Mouse (Mus musculus) ES-Bruce4 (cell line): ENCODE measurements around the gene Tmem43. TPM values are rescaled to one million over a fixed set of nuclear protein-coding genes. Genes with fewer than 3 reads are reported as not detected.

Experiments used
- H3K27ac ChIP-seq: 2 replicates; pipeline ENCODE4 v1.5.1; 2012; ENCODE audit warnings: low read length, inconsistent platforms; ENCODE audit not compliant: insufficient read depth
- H3K27me3 ChIP-seq: 2 replicates; pipeline ENCODE4 v1.6.1; 2012; ENCODE audit warnings: mild to moderate bottlenecking, low read length, inconsistent platforms; ENCODE audit not compliant: control insufficient read depth, poor library complexity, insufficient read depth, severe bottlenecking
- H3K36me3 ChIP-seq: 2 replicates; pipeline ENCODE4 v1.6.1; 2012; ENCODE audit warnings: inconsistent platforms, mild to moderate bottlenecking, low read length, moderate library complexity; ENCODE audit not compliant: control insufficient read depth, poor library complexity, insufficient read depth, severe bottlenecking
- H3K4me1 ChIP-seq: one replicate; pipeline ENCODE4 v1.8.1; 2011; ENCODE audit warnings: low read length; ENCODE audit not compliant: control insufficient read depth, insufficient read depth
- H3K4me3 ChIP-seq: 2 replicates; pipeline ENCODE4 v1.5.1; 2011; ENCODE audit warnings: low read depth, mild to moderate bottlenecking, low read length
- H3K9ac ChIP-seq: 2 replicates; pipeline ENCODE4 v1.6.1; 2012; ENCODE audit warnings: low read depth, mild to moderate bottlenecking, inconsistent platforms; ENCODE audit not compliant: poor library complexity, severe bottlenecking
- H3K9me3 ChIP-seq: replicated peaks from 2 replicates; pipeline ENCODE4 v1.6.1; 2012; ENCODE audit warnings: mild to moderate bottlenecking, low read length, inconsistent platforms; ENCODE audit not compliant: control insufficient read depth, poor library complexity, insufficient read depth, severe bottlenecking
- CTCF ChIP-seq: IDR thresholded peaks from one replicate; pipeline ENCODE4 v1.8.1; 2011; ENCODE audit warnings: low read depth, low read length
- EP300 ChIP-seq: IDR thresholded peaks from 2 replicates; pipeline ENCODE4 v1.6.1; 2011; ENCODE audit warnings: low read depth, low read length; ENCODE audit not compliant: insufficient read depth
- POLR2A ChIP-seq: IDR thresholded peaks from one replicate; pipeline ENCODE4 v1.8.1; 2011; ENCODE audit warnings: low read length; ENCODE audit not compliant: insufficient read depth
- polyA plus RNA-seq: library from polyadenylated mRNA; stranded (reverse); fragments of >200 nt; gene quantifications from 2 replicates; pipeline ENCODE4 v1.2.4, GENCODE M21; 2011; ENCODE audit warnings: low read depth; ENCODE audit not compliant: missing spikeins, insufficient read depth, insufficient read length

The Tmem43 gene
- polyA plus RNA-seq, 1 experiment: 55.3 TPM

DNA sequence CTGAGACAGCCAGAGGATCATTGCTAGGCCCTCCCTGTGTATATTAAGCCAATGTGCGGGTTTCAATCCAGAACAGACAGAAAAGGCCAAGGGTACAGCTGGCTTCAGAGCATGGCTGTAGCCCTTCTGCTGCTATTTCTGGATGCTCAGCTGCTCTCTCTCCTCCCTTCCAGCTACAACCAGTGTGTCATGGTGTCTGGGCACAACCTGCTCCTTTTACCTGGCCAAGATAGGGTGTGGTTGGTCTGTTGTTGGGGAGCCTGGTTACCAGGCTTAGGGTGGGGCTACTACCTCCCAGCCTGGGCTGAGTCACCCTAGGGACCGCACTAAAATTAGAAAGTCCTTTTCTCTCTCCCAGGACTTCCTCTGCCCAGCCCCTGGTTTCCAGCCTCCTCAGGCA is 9.9 kb downstream of the Tmem43 start:
- H3K4me3 ChIP-seq: no peak overlapping the region
- peaks cover 3% of the 10 kb centered on the region for H3K36me3 ChIP-seq
- H3K4me1 ChIP-seq: no peaks in the 10 kb centered on the region
- H3K27ac ChIP-seq: no peak overlapping the region
- H3K27me3 ChIP-seq: no peaks in the 10 kb centered on the region
- no peak overlapping the region for H3K9ac ChIP-seq
- H3K9me3 ChIP-seq: no peaks in the 10 kb centered on the region
- TF ChIP-seq CTCF (no peak), POLR2A (no peak), EP300 (no peak)

DNA sequence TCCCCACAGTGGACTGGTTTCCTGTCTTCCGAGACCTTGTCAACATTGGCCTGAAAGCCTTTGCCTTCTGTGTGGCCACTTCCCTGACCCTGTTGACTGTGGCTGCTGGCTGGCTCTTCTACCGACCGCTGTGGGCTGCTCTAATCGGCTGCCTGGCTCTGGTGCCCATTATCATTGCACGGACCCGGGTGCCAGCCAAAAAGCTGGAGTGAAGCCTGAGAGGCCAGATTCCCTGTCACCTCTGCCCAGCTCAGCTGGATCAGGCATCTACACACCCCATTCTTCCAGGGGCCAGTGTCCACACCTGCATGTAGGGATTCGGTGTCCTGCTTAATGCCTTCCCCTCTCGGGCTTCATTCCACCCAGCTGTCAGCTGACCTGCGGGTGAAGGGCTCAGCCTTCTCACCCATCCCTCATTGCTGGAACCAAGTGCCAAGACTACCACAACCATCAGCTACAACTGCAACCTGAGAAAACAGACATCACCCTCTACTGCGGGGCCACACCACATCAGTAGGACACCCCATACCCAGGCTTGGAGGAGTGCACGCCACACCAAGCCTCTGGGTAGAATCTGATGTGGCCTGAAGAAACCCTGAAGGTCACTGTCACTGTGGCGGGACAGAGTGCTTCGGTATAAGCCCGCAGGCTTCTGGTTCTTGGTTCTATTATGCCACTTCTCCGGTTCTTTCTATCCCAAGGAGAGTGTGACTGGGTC is 13.4 kb downstream of the Tmem43 start:
- Histone ChIP-seq H3K27me3 (no peaks in the 10 kb centered on the region), H3K9me3 (no peaks in the 10 kb centered on the region), H3K27ac (no peak overlapping the region), H3K4me1 (no peaks in the 10 kb centered on the region), H3K4me3 (no peak overlapping the region), H3K9ac (no peak overlapping the region), H3K36me3 (no peaks in the 10 kb centered on the region; the same call in 1 of the 2 replicates)
- TF ChIP-seq CTCF (no peak), POLR2A (no peak), EP300 (no peak)

DNA sequence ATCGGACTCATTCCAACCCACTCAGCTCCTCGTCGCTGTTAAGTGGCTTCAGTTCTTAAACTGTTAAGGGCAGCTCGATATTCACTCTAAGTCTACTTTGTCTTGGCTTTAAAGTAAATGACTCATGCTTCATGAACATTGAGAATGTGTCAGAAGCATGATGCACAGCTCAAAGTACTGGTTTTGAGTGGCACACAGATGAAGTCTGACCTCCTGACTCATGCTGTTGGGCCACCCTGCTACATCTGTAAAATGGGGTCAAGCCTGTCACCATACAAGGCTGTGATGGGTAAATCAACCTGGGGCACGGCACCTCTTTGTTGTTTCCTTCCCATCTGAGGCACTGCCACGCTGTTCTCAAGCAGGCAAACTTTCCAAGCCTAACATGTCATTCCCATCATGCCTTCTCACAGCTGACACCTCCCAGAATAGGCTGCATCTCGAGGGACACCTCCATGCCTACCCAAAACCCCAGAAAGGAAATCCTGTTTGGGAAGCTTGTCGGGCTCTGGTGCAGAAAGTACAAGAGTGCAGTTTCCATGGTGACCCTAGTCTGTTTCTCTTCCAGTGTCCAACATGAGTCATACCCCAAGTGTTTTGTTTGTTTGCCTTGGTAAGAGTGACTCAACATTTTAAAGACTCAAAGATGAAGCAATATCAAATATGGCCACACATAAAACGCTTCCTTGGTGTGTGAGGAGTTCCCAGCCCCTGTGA is 15.2 kb downstream of the Tmem43 start:
- Histone ChIP-seq H3K4me1 (no peaks in the 10 kb centered on the region), H3K4me3 (no peak overlapping the region), H3K27me3 (no peaks in the 10 kb centered on the region), H3K9me3 (no peaks in the 10 kb centered on the region), H3K9ac (no peak overlapping the region), H3K27ac (no peak overlapping the region), H3K36me3 (no peaks in the 10 kb centered on the region; the same call in 1 of the 2 replicates)
- TF ChIP-seq POLR2A (no peak), CTCF (no peak), EP300 (no peak)

DNA sequence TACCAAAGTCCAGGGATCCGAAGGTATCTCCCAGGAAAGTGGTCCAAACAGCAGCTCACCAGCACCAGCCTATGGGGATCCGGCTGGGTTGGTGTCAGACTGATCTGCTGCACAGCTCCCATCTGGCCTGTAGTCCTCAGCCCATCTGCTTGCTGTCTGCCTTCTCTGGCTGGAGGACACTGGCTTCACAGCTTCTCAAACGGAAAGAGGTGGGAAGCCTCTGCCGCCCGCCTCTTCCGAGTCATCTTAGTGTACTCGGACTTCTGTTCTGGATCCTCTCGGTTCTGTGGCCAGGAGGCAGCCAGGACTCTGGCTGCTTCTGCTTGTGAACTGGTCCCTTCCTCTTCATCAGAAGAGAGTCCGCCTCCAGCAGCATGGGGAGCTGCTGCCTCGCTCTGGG is 16.4 kb downstream of the Tmem43 start:
- no peak overlapping the region for H3K27ac ChIP-seq
- no peaks in the 10 kb centered on the region; the same call in 1 of the 2 replicates for H3K36me3 ChIP-seq
- H3K27me3 ChIP-seq: no peaks in the 10 kb centered on the region
- H3K9me3 ChIP-seq: no peaks in the 10 kb centered on the region
- H3K4me3 ChIP-seq: no peak overlapping the region
- H3K4me1 ChIP-seq: no peaks in the 10 kb centered on the region
- no peak for TF ChIP-seq EP300
- TF ChIP-seq CTCF: no peak
- TF ChIP-seq POLR2A: no peak
- no peak overlapping the region for H3K9ac ChIP-seq

DNA sequence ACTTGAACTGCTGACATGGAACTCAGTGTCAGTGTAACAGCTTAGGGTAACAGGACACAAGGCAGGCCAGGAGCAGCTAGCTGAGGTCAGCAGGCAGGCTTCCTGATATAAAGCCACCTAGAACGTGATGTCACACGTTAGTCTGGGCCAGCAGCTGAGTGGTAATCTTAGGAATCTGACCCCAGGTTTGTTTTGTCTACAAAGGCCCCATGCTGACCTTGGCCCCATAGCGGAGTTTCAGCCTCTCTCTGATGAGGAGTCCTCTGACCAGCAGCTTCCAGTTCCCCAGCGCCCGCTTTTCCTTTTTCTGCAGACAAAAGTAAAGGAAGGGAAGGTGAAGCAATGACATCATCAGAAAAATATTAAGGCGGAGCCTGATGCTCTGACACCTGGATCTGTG is 17.5 kb downstream of the Tmem43 start:
- Histone ChIP-seq H3K9me3 (no peaks in the 10 kb centered on the region), H3K27ac (no peak overlapping the region), H3K4me1 (no peaks in the 10 kb centered on the region), H3K27me3 (no peaks in the 10 kb centered on the region), H3K9ac (no peak overlapping the region), H3K4me3 (no peak overlapping the region), H3K36me3 (no peaks in the 10 kb centered on the region; the same call in 1 of the 2 replicates)
- TF ChIP-seq CTCF (no peak), POLR2A (no peak), EP300 (no peak)

DNA sequence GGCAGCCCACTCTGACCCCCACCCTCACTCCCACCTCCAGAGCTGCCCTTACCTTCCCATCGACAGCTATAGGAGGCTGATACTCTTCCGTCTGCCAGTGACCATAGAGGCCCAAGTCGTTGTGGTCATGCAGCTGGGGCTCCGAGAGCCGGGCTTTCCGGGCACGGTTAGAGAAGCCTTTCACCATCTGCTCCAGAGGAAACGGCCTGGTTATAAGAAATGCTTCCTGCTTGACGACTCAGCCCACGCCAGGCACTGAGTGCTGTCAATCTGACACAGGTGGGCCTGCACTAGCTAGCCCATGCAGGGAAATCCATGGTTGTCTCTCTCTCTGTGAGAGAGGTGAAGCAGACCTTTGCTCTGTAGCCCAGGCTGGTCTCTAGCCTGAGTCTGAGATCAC is 19.6 kb downstream of the Tmem43 start:
- H3K4me1 ChIP-seq: no peaks in the 10 kb centered on the region
- no peaks in the 10 kb centered on the region for H3K27me3 ChIP-seq
- H3K27ac ChIP-seq: no peak overlapping the region
- no peak overlapping the region for H3K4me3 ChIP-seq
- H3K36me3 ChIP-seq: no peaks in the 10 kb centered on the region; the same call in 1 of the 2 replicates
- TF ChIP-seq CTCF (no peak), POLR2A (no peak), EP300 (no peak)
- H3K9me3 ChIP-seq: no peaks in the 10 kb centered on the region
- H3K9ac ChIP-seq: no peak overlapping the region
